Mouse (Mus musculus) left cerebral cortex, postnatal 10 days (tissue): ENCODE results near the gene Ttc26. TPM values are rescaled to one million over a fixed set of nuclear protein-coding genes. Genes with fewer than 3 reads are reported as not detected.
A peak's percentile ranks its signal among the peaks of the same experiment; 100 is the strongest.
"Not testable (repeated sequence)": the region's sequence is repeated elsewhere in the genome, so short reads cannot be mapped to it uniquely, and the experiment has no call there.

Experiments
- DNase-seq, 2 experiments: peaks; one replicate each; pipeline ENCODE4 v3.0.0; 2021 to 2022; ENCODE audit warnings: low spot score in 2 of 2, mixed read lengths in 1 of 2; ENCODE audit errors: extremely low spot score in 1 of 2
- intact Hi-C: fragments of 180-260 bp; cut with DNase I; formaldehyde crosslinking; loops from one replicate; pipeline ENCODE4 v1.15.1; 2025
- total RNA-seq, 2 experiments: library from RNA; stranded (reverse); gene quantifications; 2 replicates each; pipeline ENCODE4 v1.2.3; 2021

Ttc26 gene
- total RNA-seq, 2 experiments from 2014 or later: 8.7 to 9.2 TPM

DNA sequence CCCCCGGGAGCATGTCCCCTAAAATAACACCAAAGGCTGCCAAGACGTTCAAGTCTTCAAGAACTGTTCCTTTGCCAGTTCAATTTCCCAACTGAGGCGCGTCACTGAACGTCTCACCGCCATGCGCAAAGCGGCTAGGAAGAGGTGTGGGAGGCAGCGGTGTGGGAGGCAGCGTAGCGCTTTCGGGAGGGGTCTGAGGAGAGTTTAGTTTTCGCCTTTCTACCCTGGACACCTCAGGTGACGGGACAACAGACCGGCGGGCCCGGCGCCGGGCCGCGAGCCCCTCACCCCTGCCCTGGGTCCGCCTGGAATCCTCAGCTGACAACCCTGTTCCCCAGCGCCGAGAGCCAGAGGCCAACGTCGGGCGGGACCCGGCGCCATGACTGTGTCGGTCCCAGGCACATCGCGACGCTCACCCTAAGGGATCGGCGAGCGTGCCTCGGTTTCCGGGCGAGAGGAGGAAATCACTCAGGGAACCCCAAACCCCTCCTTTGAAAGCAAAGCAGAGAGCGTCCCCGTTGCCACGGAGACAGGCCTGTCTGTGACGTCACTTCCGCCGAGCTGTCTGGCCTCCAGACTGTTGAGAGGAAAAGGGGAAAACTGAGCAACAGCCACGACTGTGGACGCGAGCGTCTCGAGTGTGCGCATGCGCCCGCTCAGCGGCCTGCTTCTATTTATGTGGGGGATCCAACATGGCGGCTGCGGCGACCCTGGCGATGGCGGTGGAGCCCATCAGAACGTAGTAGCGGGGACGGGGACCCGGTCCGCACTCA lies 52.2 kb downstream of the Ttc26 start, which contains the start of gene Ubn2:
Gene Ubn2 (plus strand): TSS at position 690 of the 773 bp plus-strand sequence.
- peak; percentile 99 for DNase-seq
- intact Hi-C loops: no loop called here

DNA sequence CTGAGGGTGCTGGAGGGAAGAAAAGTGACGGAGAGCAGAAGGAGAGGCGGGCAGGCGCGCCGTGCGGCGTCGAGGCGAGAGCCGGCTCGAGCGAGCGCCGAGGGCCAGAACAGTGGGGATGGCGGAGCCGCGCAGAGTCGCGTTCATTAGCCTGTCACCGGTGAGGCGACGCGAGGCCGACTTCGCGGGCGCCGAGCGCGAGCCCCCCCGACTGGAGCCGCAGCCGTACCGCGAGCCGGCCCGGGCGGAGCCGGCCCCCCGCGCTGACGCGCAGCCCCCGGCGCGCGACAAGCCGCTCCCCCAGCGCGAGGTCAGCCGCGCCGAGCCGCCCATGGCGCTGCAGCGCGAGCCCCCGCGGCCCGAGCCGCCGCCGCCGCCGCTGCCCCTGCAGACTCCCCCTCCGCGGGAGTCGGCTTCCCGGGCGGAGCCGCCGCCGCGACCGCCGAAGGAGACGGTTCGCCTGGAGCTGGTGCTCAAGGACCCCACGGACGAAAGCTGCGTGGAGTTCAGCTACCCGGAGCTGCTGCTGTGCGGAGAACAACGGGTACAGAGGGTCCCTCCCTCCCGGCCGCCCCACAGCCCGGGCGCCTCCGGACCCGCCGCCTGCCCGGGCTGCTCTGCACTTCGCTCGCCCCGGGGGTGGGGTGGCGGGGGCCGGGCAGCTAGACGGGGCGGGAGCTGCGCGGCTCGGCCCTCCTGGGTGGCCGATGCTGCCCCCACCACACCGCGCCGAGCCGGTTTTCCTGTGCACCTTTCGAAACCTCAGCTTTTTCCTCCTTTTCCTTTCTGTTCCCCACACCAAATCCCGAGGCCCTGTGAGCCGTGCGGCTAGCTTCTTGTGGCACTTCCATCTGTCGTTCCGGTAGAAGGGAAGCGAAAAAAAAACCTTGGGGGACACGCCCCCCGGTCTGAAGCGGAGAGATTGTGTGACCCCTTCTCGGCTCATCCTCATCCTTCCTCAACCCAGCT lies 53.1 kb downstream of the Ttc26 start:
- intact Hi-C loops: no loop called here
- peak; percentile 44 to 80 for DNase-seq

DNA sequence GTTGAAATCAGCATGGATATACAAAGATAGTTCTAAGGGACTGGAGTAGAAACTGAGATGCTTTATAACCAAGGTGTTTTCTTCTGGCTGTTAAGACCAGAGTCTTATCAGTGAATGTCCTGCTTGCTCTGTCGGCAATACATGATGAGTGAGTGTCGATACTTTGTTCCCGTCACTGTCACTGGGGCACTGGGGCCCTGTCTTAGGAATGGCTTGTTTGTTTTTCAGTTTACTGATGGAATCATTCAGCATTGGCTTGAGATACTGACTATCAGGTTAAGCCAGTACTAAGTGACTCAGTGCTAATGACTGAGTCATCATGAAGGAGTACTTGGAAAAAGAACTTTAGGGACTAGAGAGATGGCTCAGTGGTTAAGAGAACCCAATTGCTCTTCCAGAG lies 62.6 kb downstream of the Ttc26 start:
- no peak for DNase-seq
- intact Hi-C loops: no loop called here

DNA sequence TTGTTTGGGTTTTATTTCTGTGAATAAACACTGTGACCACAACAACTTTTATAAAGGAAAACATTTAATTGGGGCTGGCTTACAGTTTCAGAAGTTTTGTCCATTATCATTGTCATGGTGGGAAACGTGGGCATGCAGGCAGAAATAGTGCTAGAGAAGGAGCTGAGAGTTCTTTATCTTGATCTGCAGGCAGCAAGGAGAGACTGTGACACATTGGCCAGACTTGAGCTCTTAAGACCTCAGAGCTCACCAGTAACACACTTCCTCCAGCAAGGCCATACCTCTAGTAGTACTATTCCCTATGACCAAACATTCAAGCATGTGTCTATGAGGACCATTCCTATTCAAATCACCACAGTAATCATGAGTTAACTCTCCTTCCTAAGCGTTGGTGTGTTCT lies 67.0 kb downstream of the Ttc26 start:
- intact Hi-C loops: no loop called here
- DNase-seq: no peak

DNA sequence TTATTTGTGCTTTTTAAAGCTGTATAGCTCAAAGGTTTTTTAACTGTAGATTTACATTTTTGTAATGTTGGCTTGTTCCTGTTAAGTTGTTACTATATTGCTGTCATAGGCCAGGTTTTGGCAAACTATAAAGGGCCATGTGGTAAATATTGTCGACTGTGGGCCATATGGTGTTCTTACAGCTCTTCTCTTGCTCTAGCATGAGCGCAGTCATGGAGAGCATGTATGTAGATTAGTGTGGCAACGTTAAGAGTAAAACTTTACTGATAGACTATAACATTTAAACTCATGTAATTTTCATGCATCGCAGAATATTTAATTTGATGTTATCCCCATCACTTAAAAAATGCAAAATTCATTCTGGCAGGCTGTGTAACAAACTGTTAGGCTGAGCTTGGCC lies 71.8 kb downstream of the Ttc26 start:
- no peak for DNase-seq

DNA sequence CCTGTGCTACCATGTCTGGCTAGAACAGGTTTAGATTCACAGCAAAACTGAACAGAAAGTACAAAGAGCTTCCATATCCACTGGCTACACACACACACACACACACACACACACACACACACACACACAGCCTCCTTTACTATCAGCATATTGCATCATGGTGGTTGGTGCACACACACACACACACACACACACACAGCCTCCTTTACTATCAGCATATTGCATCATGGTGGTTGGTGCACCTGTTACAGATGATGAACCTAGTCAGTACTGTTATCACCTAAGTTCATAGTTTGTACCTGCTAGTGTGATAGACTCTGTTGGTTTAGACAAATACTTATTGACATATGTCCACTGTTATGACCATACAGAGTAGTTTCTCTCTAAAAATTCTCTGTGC lies 75.2 kb downstream of the Ttc26 start:
- intact Hi-C loops, DNase-seq: not testable (repeated sequence)

More for the DNA sequence above, 71.8 kb downstream of the Ttc26 start:
- intact Hi-C loops: no loop called here

DNA sequence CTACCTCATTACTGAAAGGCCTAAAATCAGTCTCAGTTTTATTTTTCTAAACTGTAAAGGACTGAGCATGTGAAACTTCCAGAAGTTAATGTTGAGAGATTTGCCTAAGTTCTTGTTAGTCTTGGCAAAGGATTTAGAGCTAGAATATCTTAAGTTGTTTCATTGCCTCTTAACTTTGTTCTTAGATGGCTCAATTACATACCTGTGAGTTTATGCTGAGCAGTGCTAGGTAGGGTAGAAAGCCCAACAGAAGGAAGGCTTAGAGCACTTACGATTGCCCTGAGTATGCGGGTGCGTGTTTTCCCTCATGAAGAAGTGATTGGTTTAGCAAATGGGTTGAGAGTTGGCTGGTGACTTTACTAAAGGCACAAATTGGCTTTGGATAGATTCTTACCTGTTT lies 76.8 kb downstream of the Ttc26 start:
- no peak for DNase-seq
- intact Hi-C loops: no loop called here

DNA sequence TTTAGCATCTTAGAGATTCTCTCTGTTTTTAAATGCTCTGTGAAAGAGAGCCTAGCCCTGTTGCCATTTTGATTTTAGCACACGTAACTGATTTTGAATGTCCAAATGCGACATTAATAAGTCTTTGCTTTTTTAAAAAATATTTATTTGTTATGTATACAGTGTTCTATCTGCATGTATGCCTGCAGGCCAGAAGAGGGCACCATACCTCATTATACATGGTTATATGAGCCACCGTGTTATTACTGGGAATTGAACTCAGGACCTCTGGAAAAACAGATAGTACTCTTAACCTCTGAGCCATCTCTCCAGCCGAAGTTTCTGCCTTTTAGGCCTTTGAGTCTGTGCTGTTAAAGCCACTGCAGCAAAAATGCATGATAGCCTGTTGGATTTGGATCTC lies 88.3 kb downstream of the Ttc26 start:
- intact Hi-C loops: no loop called here
- no peak for DNase-seq

Other genes with a start within 250 kb of the Ttc26 start
- gene D630045J12Rik, start 127.5 kb upstream of the Ttc26 start, total RNA-seq: 10 to 100 TPM; 36.6 to 37.1 TPM
- gene Zc3hav1l, start 82.2 kb upstream of the Ttc26 start, total RNA-seq: 1 to 10 TPM; 2.9 to 3.5 TPM
- gene Zc3hav1, start 26.9 kb upstream of the Ttc26 start, total RNA-seq: 1 to 10 TPM; 2.9 TPM
- gene Ubn2, start 52.5 kb downstream of the Ttc26 start, total RNA-seq: 10 to 100 TPM; 40.0 to 42.2 TPM
- 10 to 100 TPM; 53.2 to 61.3 TPM for gene Fmc1, start 152.0 kb downstream of the Ttc26 start, total RNA-seq
- gene Luc7l2, start 169.9 kb downstream of the Ttc26 start, total RNA-seq: 100 to 1,000 TPM; 164 to 172 TPM